Mouse (Mus musculus) E14TG2a.4 (cell line): Measurements from ENCODE around the gene Gm49711.

Source experiments
- CTCF ChIP-seq: conservative IDR thresholded peaks from 2 replicates; pipeline ENCODE4 v1.5.1; 2014; ENCODE audit warnings: low read length
- POU5F1 ChIP-seq: IDR thresholded peaks from 2 replicates; pipeline ENCODE4 v1.6.1; 2014; ENCODE audit warnings: low read length, borderline replicate concordance

GRCm38 (mm10) chr16:92159114-92159513, 101.0 kb downstream of the Gm49711 start:
- no peak for TF ChIP-seq CTCF
- TF ChIP-seq POU5F1, result no peak
